Mouse (Mus musculus): Measurements from ENCODE around the gene Psg27.

GRCm38 (mm10) chr7:18567205-18567604 lies at the start of gene Psg27:
- TF ChIP-seq CTCF (IDR thresholded peaks at IDR 0.05; ENCODE audit: borderline replicate concordance, insufficient read depth, low read depth, low read length) (no peak), POLR2A (IDR thresholded peaks at IDR 0.05; ENCODE audit: borderline replicate concordance, insufficient read depth, low read length) (no peak)

Data from cerebellum, adult 2 months (tissue).